Mouse (Mus musculus): ENCODE data around the gene Ppp2r1a. TPM values are rescaled to one million over a fixed set of nuclear protein-coding genes. Genes with fewer than 3 reads are reported as not detected.

Ppp2r1a gene
- polyA plus RNA-seq (2012; ENCODE audit: low replicate concordance), result 38.2 and 204 TPM in 2 replicates

GRCm38 (mm10) chr17:20944985-20945891 is at the start of gene Ppp2r1a:
Gene Ppp2r1a, plus strand, starts transcription at chr17:20945311.

GRCm38 (mm10) chr17:20904991-20905390 is 40.1 kb upstream of the Ppp2r1a start, which contains the start of gene Vmn1r231:
Gene Vmn1r231, minus strand, starts transcription at chr17:20905091.

DNA sequence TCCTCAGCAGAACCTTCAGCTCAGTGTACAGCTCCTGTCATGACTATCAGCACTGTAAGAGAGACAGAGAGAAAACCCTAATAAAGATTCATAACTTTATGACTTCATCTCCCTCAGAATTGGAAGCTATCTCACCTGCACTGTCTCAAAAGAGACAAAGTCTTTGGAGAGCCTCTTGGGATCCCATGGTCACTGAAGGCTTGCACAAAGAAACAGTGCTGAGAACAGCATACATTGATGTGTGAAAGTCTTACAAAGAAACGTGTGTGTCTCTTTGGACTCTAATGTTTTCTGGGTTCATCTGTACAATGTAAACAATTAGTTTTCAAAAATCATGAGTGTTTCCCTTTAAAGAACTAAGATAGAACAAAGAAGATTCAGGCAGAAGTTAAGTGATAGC is 25.5 kb upstream of the Ppp2r1a start, which contains the start of gene Vmn1r232:
Gene Vmn1r232 (minus strand): TSS at position 101 of the 400 bp plus-strand sequence.

DNA sequence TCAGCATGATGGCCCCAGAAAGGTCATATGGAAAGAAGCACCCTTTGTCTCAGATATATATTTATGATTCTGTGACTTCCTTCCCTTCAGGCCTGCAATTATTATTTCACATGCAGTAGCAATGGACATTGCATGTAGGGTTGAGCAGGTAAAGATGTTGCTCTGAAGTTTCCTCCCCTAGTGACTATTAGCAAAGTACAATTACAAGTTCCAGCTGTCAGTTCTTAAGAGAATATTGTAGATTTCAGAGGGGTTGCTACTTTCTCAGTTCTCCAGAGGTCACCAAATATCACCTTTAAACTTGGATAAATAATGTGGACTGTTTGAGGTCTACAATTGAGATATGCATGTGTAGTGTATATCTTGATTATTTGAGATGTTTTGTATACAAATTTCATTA is 51.3 kb downstream of the Ppp2r1a start, which contains the start of gene Vmn1r233:
Gene Vmn1r233 (minus strand): TSS at position 101 of the 400 bp plus-strand sequence.

DNA sequence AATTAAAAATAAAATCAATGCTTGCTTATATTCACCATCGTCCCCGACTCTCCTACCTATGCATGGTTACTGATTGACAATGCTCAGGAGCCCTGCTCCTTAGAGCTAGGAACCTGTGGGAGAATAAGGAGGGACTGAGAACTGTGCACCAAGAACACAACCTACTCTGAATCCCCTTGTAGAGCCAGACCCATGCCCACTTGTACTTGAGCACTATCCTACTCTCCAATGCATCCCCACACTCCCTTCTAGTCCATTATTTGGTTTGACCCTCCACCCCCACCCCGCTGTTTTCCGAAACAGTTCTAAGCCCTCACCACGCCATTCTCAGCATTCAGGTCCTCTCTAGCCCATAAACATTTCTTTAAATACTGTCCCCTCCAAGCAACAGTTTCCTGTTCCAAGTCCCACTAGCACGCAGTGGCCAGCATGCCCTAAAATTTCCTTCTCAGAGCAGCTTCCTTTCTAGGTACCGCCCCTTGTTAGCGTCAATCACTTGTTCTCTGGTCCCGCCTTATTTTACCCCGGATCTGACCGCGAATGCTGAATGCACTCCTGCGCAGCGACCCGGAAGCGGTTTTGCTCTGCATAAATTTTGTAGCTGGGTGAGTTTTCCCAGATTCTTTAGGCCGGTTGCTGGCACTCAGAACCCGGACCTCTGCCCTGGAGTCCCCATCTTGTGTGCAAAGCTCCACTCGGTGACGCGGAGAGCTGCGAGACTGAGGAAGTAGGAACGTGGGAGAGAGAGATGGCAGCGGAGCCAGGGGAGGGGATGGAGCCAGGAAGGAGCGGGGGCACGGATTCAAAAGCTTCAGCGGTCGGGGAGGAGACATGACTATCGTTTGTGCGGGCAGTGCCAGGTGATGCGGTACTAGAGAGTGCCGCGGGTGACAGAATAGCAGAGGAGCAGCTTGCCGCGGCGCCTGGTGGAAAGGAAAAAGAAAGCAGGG is 63.5 kb downstream of the Ppp2r1a start, which contains the start of gene Zfp160:
Gene Zfp160 (plus strand): TSS at position 522 of the 950 bp plus-strand sequence.

Other genes starting within 250 kb of the Ppp2r1a start
- gene Vmn1r227, start 215.5 kb upstream of the Ppp2r1a start, polyA plus RNA-seq (2012; ENCODE audit: low replicate concordance), result not detected in 2 replicates
- not detected in 2 replicates for gene Vmn1r228, start 159.2 kb upstream of the Ppp2r1a start, polyA plus RNA-seq (2012; ENCODE audit: low replicate concordance)
- gene Vmn1r229, start 133.8 kb upstream of the Ppp2r1a start, polyA plus RNA-seq (2012; ENCODE audit: low replicate concordance), result not detected in 2 replicates
- not detected in 2 replicates for gene Vmn1r230, start 104.9 kb upstream of the Ppp2r1a start, polyA plus RNA-seq (2012; ENCODE audit: low replicate concordance)
- not detected in 2 replicates for gene Vmn1r231, start 40.2 kb upstream of the Ppp2r1a start, polyA plus RNA-seq (2012; ENCODE audit: low replicate concordance)
- gene Vmn1r232, start 25.6 kb upstream of the Ppp2r1a start, polyA plus RNA-seq (2012; ENCODE audit: low replicate concordance), result not detected in 2 replicates
- gene Vmn1r233, start 51.2 kb downstream of the Ppp2r1a start, polyA plus RNA-seq (2012; ENCODE audit: low replicate concordance), result not detected in 2 replicates
- gene Zfp160, start 63.6 kb downstream of the Ppp2r1a start, polyA plus RNA-seq (2012; ENCODE audit: low replicate concordance), result 1.2 and 1.7 TPM in 2 replicates